Mouse (Mus musculus) kidney, embryonic 14.5 days (tissue): ENCODE data around the gene C130032M10Rik. TPM values are rescaled to one million over a fixed set of nuclear protein-coding genes. Genes with fewer than 3 reads are reported as not detected.
A peak's percentile ranks its signal among the peaks of the same experiment; 100 is the strongest.

ENCODE experiments used
- ATAC-seq: fragments of 200-750 bp; cut with Nextera tagmentation; 2 replicates; pipeline ENCODE4 v1.8.0; 2017; ENCODE audit warnings: moderate number of reproducible peaks, mild to moderate bottlenecking, moderate TSS enrichment, moderate library complexity; ENCODE audit not compliant: low FRiP score, low TSS enrichment
- H3K27ac ChIP-seq: fragments of 300-500 bp; sonication (generic); 2 replicates; pipeline ENCODE4 v1.5.1; 2014; ENCODE audit warnings: low read depth, mild to moderate bottlenecking, low read length, moderate library complexity, mixed read lengths
- H3K27me3 ChIP-seq: fragments of 300-500 bp; sonication (generic); 2 replicates; pipeline ENCODE4 v1.6.1; 2014; ENCODE audit warnings: mild to moderate bottlenecking, low read length; ENCODE audit not compliant: control insufficient read depth, insufficient read depth
- H3K36me3 ChIP-seq: fragments of 300-500 bp; sonication (generic); 2 replicates; pipeline ENCODE4 v1.6.1; 2014; ENCODE audit warnings: low read length, mixed read lengths; ENCODE audit not compliant: control insufficient read depth, insufficient read depth
- H3K4me1 ChIP-seq: fragments of 300-500 bp; sonication (generic); 2 replicates; pipeline ENCODE4 v1.6.1; 2014; ENCODE audit warnings: low read length, mixed read lengths; ENCODE audit not compliant: control insufficient read depth, insufficient read depth
- H3K4me2 ChIP-seq: fragments of 300-500 bp; sonication (generic); replicated peaks from 2 replicates; pipeline ENCODE4 v1.6.1; 2014; ENCODE audit warnings: low read depth, mild to moderate bottlenecking, low read length
- H3K4me3 ChIP-seq: fragments of 300-500 bp; sonication (generic); 2 replicates; pipeline ENCODE4 v1.5.1; 2014; ENCODE audit warnings: mild to moderate bottlenecking, low read length
- H3K9ac ChIP-seq: fragments of 300-500 bp; sonication (generic); 2 replicates; pipeline ENCODE4 v1.6.1; 2014; ENCODE audit warnings: low read depth, mild to moderate bottlenecking, low read length, moderate library complexity
- H3K9me3 ChIP-seq: fragments of 300-500 bp; sonication (generic); 2 replicates; pipeline ENCODE4 v1.6.1; 2016; ENCODE audit warnings: low read length; ENCODE audit not compliant: control insufficient read depth
- WGBS: fragments of 180-500 bp; shearing (Covaris S2); extraction: QIAGEN DNeasy Blood & Tissue Kit; methylation state at CpG from one replicate; pipeline ENCODE4 v1.1.7; 2014; 5-methylcytosine and 5-hydroxymethylcytosine counted together
- polyA plus RNA-seq: library from polyadenylated mRNA; unstranded; fragments of >200 nt; fragmentation: Nextera tagmentation; extraction: Ambion mirVana; gene quantifications from 2 replicates; pipeline ENCODE4 v1.2.1, GENCODE M21; 2014

Gene C130032M10Rik
- polyA plus RNA-seq, 1 experiment from 2014 or later: 0.31 TPM

DNA sequence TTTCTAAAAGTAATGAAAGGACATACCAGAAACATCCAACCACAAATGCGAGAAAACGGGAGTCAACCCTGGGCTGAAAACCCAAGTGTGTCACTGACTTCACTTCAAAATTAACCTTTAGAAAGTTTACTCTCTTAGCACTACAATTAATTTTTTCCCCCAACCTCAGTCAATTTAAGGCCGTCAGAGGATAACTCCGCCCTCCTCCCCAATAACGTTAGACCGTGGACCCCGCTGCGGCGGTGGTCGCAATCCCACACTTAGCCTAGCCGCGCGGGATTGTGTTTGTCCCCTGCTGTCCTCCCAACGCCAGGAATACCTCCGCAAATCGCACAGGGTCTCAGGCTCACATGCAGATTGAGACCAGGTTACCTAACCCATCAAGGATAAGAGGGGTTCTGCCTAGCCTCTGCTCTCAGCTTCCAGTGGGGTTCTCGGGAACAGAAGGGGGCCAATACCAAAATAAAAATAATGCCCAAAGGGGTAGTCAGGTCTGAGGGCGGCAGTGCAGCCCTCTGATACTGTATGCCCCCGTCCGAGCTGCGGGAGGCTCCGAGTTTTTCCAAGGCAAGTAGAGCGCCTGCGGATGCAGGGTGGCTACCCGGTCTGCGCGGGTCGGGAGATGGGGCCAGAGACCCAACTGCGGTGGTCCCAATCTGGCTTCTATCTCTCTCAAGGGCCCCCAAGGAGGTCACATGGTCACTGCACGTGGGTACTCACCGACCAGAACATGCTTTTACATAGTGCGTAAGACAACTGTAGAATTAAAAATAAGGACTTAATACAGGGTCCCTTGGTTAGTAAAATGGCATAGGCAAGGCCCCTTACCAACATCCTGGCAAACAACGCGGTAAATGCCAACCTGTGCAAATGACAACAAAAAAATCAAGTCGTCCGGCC lies 45.5 kb downstream of the C130032M10Rik start:
- peak overlapping the region; percentile 80 for H3K9ac ChIP-seq
- peak overlapping the region; percentile 69 for H3K4me3 ChIP-seq
- no peaks in the 10 kb centered on the region for H3K9me3 ChIP-seq
- no peak for ATAC-seq
- peaks cover 5% of the 10 kb centered on the region; the same call in 1 of the 2 replicates for H3K4me1 ChIP-seq
- H3K36me3 ChIP-seq: no peaks in the 10 kb centered on the region
- 2% methylated on average over 36 of the region's 36 CpGs for WGBS
- peaks cover 14% of the 10 kb centered on the region; the same call in 1 of the 2 replicates for H3K27me3 ChIP-seq
- H3K4me2 ChIP-seq: peak overlapping the region; percentile 96
- H3K27ac ChIP-seq: no peak overlapping the region

DNA sequence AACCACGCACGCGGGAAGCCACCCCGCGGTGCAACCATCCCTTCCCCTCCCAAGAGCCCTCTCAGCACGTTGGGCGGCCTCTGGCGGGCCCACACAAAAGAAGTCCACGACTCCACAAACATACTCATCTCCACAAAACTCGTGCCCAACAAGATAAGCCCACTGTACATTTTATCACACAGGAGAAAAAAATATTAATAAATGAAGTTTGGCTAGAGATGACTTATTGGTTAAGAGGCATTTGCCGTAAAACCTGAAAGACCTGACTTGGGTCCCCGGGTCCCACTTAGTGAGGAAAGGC lies 46.1 kb downstream of the C130032M10Rik start:
- ATAC-seq: no peak
- H3K4me1 ChIP-seq: peaks cover 5% of the 10 kb centered on the region; the same call in 1 of the 2 replicates
- H3K4me3 ChIP-seq: peak overlapping the region; percentile 69
- peak overlapping the region; percentile 80; the same call in 1 of the 2 replicates for H3K9ac ChIP-seq
- peaks cover 14% of the 10 kb centered on the region; the same call in 1 of the 2 replicates for H3K27me3 ChIP-seq
- no peaks in the 10 kb centered on the region for H3K9me3 ChIP-seq
- WGBS: under 1% methylated on average over 12 of the region's 12 CpGs
- H3K36me3 ChIP-seq: no peaks in the 10 kb centered on the region
- H3K27ac ChIP-seq: no peak overlapping the region
- peak overlapping the region; percentile 96 for H3K4me2 ChIP-seq

DNA sequence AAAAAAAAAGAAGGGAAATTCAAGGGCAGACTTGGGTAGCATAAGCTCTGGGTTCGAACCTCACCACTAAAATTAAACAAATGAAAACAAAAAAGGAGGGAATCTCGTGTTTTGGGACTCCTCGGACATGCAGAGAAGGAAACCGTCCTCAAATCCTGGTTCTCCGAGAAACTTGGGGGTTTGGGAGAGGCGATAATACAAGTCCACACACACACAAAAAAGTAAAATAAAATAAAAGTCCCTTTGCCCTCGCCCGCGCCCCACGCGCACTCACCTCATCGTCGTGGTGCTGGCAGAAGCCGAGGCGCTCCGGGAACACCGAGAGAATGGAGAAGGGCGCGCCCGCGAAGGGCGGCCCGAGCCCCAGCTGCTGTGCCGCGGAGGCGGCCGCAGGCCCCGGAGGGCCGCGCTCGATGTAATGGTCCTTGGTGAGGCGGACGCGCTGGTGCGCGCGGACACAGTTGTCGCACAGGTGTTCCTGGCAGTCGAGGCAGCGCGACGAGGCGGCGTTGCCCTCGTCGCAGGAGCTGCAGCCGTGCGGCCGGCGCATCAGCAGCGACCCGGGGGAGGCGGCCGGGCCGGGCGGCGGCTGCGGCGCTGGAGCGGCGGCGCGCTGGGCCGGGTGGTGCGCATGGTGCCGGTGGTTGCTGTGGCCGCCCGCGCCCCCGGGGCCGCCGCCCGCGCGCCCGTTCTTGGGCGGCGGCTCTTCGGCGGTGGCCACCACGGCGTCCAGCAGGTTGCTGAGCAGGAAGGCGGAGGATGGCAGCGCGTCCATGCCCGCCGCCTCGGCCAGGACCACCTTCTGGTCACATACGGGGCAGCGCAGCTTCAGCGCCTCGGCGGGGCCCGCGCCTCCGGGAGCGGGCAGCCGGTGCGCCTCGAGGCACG lies 46.8 kb downstream of the C130032M10Rik start:
- H3K36me3 ChIP-seq: no peaks in the 10 kb centered on the region
- H3K4me3 ChIP-seq: peak overlapping the region; percentile 69
- H3K9me3 ChIP-seq: no peaks in the 10 kb centered on the region
- H3K27ac ChIP-seq: peak overlapping the region; percentile 55
- peaks cover 14% of the 10 kb centered on the region; the same call in 1 of the 2 replicates for H3K27me3 ChIP-seq
- WGBS: under 1% methylated on average over 87 of the region's 101 CpGs
- peak; percentile 34; the same call in 1 of the 2 replicates for ATAC-seq
- peak overlapping the region; percentile 80 for H3K9ac ChIP-seq
- peak overlapping the region; percentile 96 for H3K4me2 ChIP-seq
- peaks cover 5% of the 10 kb centered on the region; the same call in 1 of the 2 replicates for H3K4me1 ChIP-seq

- H3K36me3 ChIP-seq: no peaks in the 10 kb centered on the region
- peak overlapping the region; percentile 80 for H3K9ac ChIP-seq
- no peaks in the 10 kb centered on the region for H3K9me3 ChIP-seq
- peaks cover 5% of the 10 kb centered on the region; the same call in 1 of the 2 replicates for H3K4me1 ChIP-seq
- H3K27me3 ChIP-seq: peaks cover 14% of the 10 kb centered on the region; the same call in 1 of the 2 replicates
- peak overlapping the region; percentile 86 for H3K27ac ChIP-seq
- H3K4me3 ChIP-seq: peak overlapping the region; percentile 69
- ATAC-seq: peak; percentile 44; the same call in 1 of the 2 replicates
- H3K4me2 ChIP-seq: peak overlapping the region; percentile 96
- under 1% methylated on average over 117 of the region's 122 CpGs for WGBS
Observed at GRCm38 (mm10) chr9:114562919-114563751, 47.6 kb downstream of the C130032M10Rik start.

DNA sequence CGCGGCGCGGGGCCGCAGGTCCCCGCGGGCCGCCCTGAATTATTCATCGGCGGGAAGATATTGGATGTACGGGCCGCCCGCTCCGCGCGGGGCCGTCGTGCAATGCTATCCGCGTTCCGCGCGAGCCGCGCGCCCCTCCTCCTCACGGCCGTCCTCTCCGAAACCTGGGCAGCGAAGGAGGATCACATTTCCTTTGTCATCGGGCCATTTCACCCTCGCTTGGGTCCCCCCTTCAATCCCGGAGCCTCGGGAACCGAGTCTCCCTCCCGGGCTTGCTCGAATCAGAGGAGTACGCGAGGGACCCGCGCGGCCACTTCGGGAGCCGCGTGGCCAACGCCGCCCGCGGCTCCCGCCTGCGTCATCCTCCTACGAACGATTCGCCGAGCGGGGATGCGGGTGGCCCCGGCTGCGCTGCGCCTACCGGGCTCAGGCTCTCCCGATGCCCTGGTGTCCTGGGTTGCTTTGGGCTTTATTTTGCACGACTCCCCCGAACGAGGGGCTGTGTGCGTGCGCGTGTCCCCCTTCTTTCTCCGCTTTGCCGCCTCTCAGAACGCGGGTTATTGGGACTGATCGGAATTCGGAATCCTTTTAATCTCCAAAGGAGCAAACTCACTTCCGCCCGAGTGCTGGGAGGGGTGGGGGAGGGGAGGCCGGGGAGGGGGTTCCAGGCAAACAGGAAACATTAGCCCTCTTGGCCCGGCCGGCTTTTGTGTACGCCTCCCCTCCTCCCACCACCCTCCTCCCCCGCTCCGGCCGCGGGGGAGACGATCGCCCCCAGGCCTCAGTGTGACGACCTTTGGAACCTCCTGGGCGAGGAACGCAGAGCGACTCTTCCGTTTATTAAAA lies 48.5 kb downstream of the C130032M10Rik start, which contains the start of gene Trim71:
Gene Trim71, minus strand, starts transcription at position 609 of the 846 bp plus-strand sequence.
- peaks cover 14% of the 10 kb centered on the region; the same call in 1 of the 2 replicates for H3K27me3 ChIP-seq
- ATAC-seq: peak; percentile 59
- H3K4me3 ChIP-seq: peak within 1 kb of the TSS; percentile 69
- H3K4me2 ChIP-seq: peak within 1 kb of the TSS; percentile 96
- H3K27ac ChIP-seq: peak within 1 kb of the TSS; percentile 86
- peak within 1 kb of the TSS; percentile 80 for H3K9ac ChIP-seq
- no peaks in the 10 kb centered on the region for H3K9me3 ChIP-seq
- under 1% methylated on average over 78 of the region's 91 CpGs for WGBS
- peaks cover 5% of the 10 kb centered on the region; the same call in 1 of the 2 replicates for H3K4me1 ChIP-seq
- H3K36me3 ChIP-seq: no peaks in the 10 kb centered on the region

- Histone ChIP-seq H3K4me1 (peaks cover 5% of the 10 kb centered on the region; the same call in 1 of the 2 replicates), H3K9ac (peak overlapping the region; percentile 80; the same call in 1 of the 2 replicates), H3K4me2 (peak overlapping the region; percentile 96), H3K27ac (peak overlapping the region; percentile 86; the same call in 1 of the 2 replicates), H3K9me3 (no peaks in the 10 kb centered on the region), H3K36me3 (no peaks in the 10 kb centered on the region), H3K4me3 (peak overlapping the region; percentile 69), H3K27me3 (peaks cover 14% of the 10 kb centered on the region; the same call in 1 of the 2 replicates)
- WGBS: 2% methylated on average over 10 of the region's 10 CpGs
- ATAC-seq: peak; percentile 11; the same call in 1 of the 2 replicates
Observed at GRCm38 (mm10) chr9:114564667-114565066, 49.2 kb downstream of the C130032M10Rik start.
